Mouse (Mus musculus) heart, postnatal 0 days (tissue): ENCODE results near the gene Pgrmc2. TPM values are rescaled to one million over a fixed set of nuclear protein-coding genes. Genes with fewer than 3 reads are reported as not detected.

Experiments used
- ATAC-seq: fragments of 200-750 bp; cut with Nextera tagmentation; 2 replicates; pipeline ENCODE4 v1.8.0; 2017; ENCODE audit warnings: low read depth, moderate number of reproducible peaks, moderate library complexity; ENCODE audit not compliant: insufficient read depth
- DNase-seq: peaks from one replicate; pipeline ENCODE4 v3.0.0-alpha.2; 2016; ENCODE audit warnings: low spot score
- H3K27ac ChIP-seq: fragments of 300-500 bp; sonication (generic); 2 replicates; pipeline ENCODE4 v1.5.1; 2014; ENCODE audit warnings: low read depth, mild to moderate bottlenecking
- H3K27me3 ChIP-seq: fragments of 300-500 bp; sonication (generic); 2 replicates; pipeline ENCODE4 v1.6.1; 2014; ENCODE audit warnings: low read length, mixed read lengths; ENCODE audit not compliant: control insufficient read depth, insufficient read depth
- H3K36me3 ChIP-seq: fragments of 300-500 bp; sonication (generic); replicated peaks from 2 replicates; pipeline ENCODE4 v1.6.1; 2014; ENCODE audit warnings: low read length, mixed read lengths; ENCODE audit not compliant: control insufficient read depth, insufficient read depth
- H3K4me1 ChIP-seq: fragments of 300-500 bp; sonication (generic); 2 replicates; pipeline ENCODE4 v1.6.1; 2014; ENCODE audit warnings: antibody characterized with exemption; ENCODE audit not compliant: control insufficient read depth, insufficient read depth
- H3K4me2 ChIP-seq: fragments of 300-500 bp; sonication (generic); 2 replicates; pipeline ENCODE4 v1.6.1; 2014; ENCODE audit warnings: low read depth, mild to moderate bottlenecking, low read length, moderate library complexity
- H3K4me3 ChIP-seq: fragments of 300-500 bp; sonication (generic); 2 replicates; pipeline ENCODE4 v1.5.1; 2014; ENCODE audit warnings: low read depth, low read length
- H3K9ac ChIP-seq: fragments of 300-500 bp; sonication (generic); replicated peaks from 2 replicates; pipeline ENCODE4 v1.6.1; 2014; ENCODE audit warnings: low read depth, low read length, mixed read lengths
- H3K9me3 ChIP-seq: fragments of 300-500 bp; sonication (generic); replicated peaks from 2 replicates; pipeline ENCODE4 v1.6.1; 2016; ENCODE audit warnings: low read length; ENCODE audit not compliant: control insufficient read depth
- CTCF ChIP-seq: IDR thresholded peaks from 2 replicates; pipeline ENCODE4 v1.5.1; 2016; ENCODE audit warnings: antibody characterized with exemption, control low read depth, low read depth
- EP300 ChIP-seq: IDR thresholded peaks from 2 replicates; pipeline ENCODE4 v1.6.1; 2016; ENCODE audit warnings: antibody characterized with exemption, low read depth
- WGBS: fragments of 180-500 bp; shearing (Covaris S2); extraction: QIAGEN DNeasy Blood & Tissue Kit; methylation state at CpG from one replicate; pipeline ENCODE4 v1.1.7; 2014; 5-methylcytosine and 5-hydroxymethylcytosine counted together
- polyA plus RNA-seq: library from polyadenylated mRNA; unstranded; fragments of >200 nt; fragmentation: Nextera tagmentation; extraction: Ambion mirVana; gene quantifications from 2 replicates; pipeline ENCODE4 v1.2.1, GENCODE M21; 2015
- total RNA-seq: library from RNA; depleted of rRNA; stranded (reverse); fragments of >200 nt; gene quantifications from 2 replicates; pipeline ENCODE4 v1.2.3, GENCODE M21; 2014; ENCODE audit warnings: low replicate concordance

Gene Pgrmc2
- total and polyA plus RNA-seq, 2 experiments from 2014 or later: 18.4 to 29.5 TPM

GRCm38 (mm10) chr3:41093210-41093609, 10.4 kb upstream of the Pgrmc2 start:
- DNase-seq: no peak
- WGBS: 82% methylated on average over 2 of the region's 2 CpGs

GRCm38 (mm10) chr3:41092311-41092710, 9.5 kb upstream of the Pgrmc2 start:
- 69% methylated on average over 4 of the region's 4 CpGs for WGBS
- H3K9ac ChIP-seq: no peak overlapping the region
- no peak for ATAC-seq
- H3K27ac ChIP-seq: no peak overlapping the region
- DNase-seq: no peak
- no peak overlapping the region for H3K4me2 ChIP-seq
- no peaks in the 10 kb centered on the region for H3K9me3 ChIP-seq
- no peak overlapping the region for H3K4me3 ChIP-seq
- H3K4me1 ChIP-seq: no peaks in the 10 kb centered on the region
- TF ChIP-seq CTCF (no peak), EP300 (no peak)
- H3K27me3 ChIP-seq: no peaks in the 10 kb centered on the region
- no peaks in the 10 kb centered on the region for H3K36me3 ChIP-seq

More at GRCm38 (mm10) chr3:41093210-41093609, 10.4 kb upstream of the Pgrmc2 start:
- Histone ChIP-seq H3K36me3 (no peaks in the 10 kb centered on the region), H3K4me1 (peaks cover 4% of the 10 kb centered on the region; the same call in 1 of the 2 replicates), H3K4me2 (no peak overlapping the region), H3K4me3 (no peak overlapping the region), H3K9me3 (no peaks in the 10 kb centered on the region), H3K9ac (no peak overlapping the region), H3K27ac (no peak overlapping the region), H3K27me3 (no peaks in the 10 kb centered on the region)
- no peak for TF ChIP-seq CTCF
- ATAC-seq: no peak

- H3K4me2 ChIP-seq: no peak overlapping the region
- H3K27ac ChIP-seq: no peak overlapping the region
- H3K9ac ChIP-seq: no peak overlapping the region
- no peaks in the 10 kb centered on the region for H3K9me3 ChIP-seq
- TF ChIP-seq EP300 (no peak), CTCF (no peak)
- DNase-seq (no peak), ATAC-seq (no peak)
- H3K36me3 ChIP-seq: no peaks in the 10 kb centered on the region
- no peak overlapping the region for H3K4me3 ChIP-seq
- no peaks in the 10 kb centered on the region for H3K27me3 ChIP-seq
- 57% methylated on average over 2 of the region's 2 CpGs for WGBS
- no peaks in the 10 kb centered on the region for H3K4me1 ChIP-seq
These were observed 8.0 kb upstream of the Pgrmc2 start for GRCm38 (mm10) chr3:41090839-41091238.

- 0 out of 2 replicates have a peak, but pooled peaks cover 11% of the 10 kb centered on the region for H3K4me1 ChIP-seq
- H3K9me3 ChIP-seq: no peaks in the 10 kb centered on the region
- TF ChIP-seq EP300 (no peak), CTCF (no peak)
- H3K4me3 ChIP-seq: no peak overlapping the region
- H3K9ac ChIP-seq: no peak overlapping the region
- ATAC-seq (no peak), DNase-seq (no peak)
- H3K27ac ChIP-seq: no peak overlapping the region
- no peaks in the 10 kb centered on the region for H3K27me3 ChIP-seq
- no peak overlapping the region for H3K4me2 ChIP-seq
- no peaks in the 10 kb centered on the region for H3K36me3 ChIP-seq
These were observed 4.2 kb upstream of the Pgrmc2 start for GRCm38 (mm10) chr3:41087071-41087470.

GRCm38 (mm10) chr3:41084421-41084820, 1.6 kb upstream of the Pgrmc2 start:
- H3K4me2 ChIP-seq: peak overlapping the region; percentile 97
- TF ChIP-seq EP300: no peak
- TF ChIP-seq CTCF: no peak
- H3K9me3 ChIP-seq: no peaks in the 10 kb centered on the region
- ATAC-seq (no peak), DNase-seq (no peak)
- no peak overlapping the region for H3K27ac ChIP-seq
- H3K36me3 ChIP-seq: no peaks in the 10 kb centered on the region
- no peak overlapping the region for H3K4me3 ChIP-seq
- 84% methylated on average over 5 of the region's 5 CpGs for WGBS
- no peak overlapping the region for H3K9ac ChIP-seq
- no peaks in the 10 kb centered on the region for H3K27me3 ChIP-seq
- H3K4me1 ChIP-seq: peaks cover 22% of the 10 kb centered on the region

- no peaks in the 10 kb centered on the region for H3K27me3 ChIP-seq
- WGBS: 0% methylated on average over 6 of the region's 6 CpGs
- H3K27ac ChIP-seq: peak overlapping the region; percentile 96
- H3K4me2 ChIP-seq: peak overlapping the region; percentile 97
- DNase-seq (no peak), ATAC-seq (no peak)
- H3K36me3 ChIP-seq: no peaks in the 10 kb centered on the region
- peak overlapping the region; percentile 79 for H3K9ac ChIP-seq
- no peaks in the 10 kb centered on the region for H3K9me3 ChIP-seq
- peak overlapping the region; percentile 95 for H3K4me3 ChIP-seq
- H3K4me1 ChIP-seq: peaks cover 22% of the 10 kb centered on the region
- TF ChIP-seq EP300 (no peak), CTCF (no peak)
These were observed 905 bp upstream of the Pgrmc2 start for GRCm38 (mm10) chr3:41083790-41084112.
